Mouse (Mus musculus) forebrain, embryonic 14.5 days (tissue): ENCODE data around the gene Misp. TPM values are rescaled to one million over a fixed set of nuclear protein-coding genes. Genes with fewer than 3 reads are reported as not detected.

Source experiments
- ATAC-seq: fragments of 200-750 bp; cut with Nextera tagmentation; 2 replicates; pipeline ENCODE4 v1.8.0; 2017; ENCODE audit warnings: mild to moderate bottlenecking, moderate library complexity
- DNase-seq: peaks from one replicate; pipeline ENCODE4 v3.0.0-alpha.2; 2015; ENCODE audit warnings: low spot score
- H3K27ac ChIP-seq: fragments of 300-500 bp; sonication (generic); 2 replicates; pipeline ENCODE4 v1.5.1; 2014; ENCODE audit warnings: low read depth, mild to moderate bottlenecking, control low read depth, low read length, moderate library complexity
- H3K27me3 ChIP-seq: fragments of 300-500 bp; sonication (generic); replicated peaks from 2 replicates; pipeline ENCODE4 v1.6.1; 2014; ENCODE audit warnings: low read length, control low read depth, mixed read lengths; ENCODE audit not compliant: control insufficient read depth, insufficient read depth
- H3K36me3 ChIP-seq: fragments of 300-500 bp; sonication (generic); 2 replicates; pipeline ENCODE4 v1.6.1; 2014; ENCODE audit warnings: low read length, control low read depth; ENCODE audit not compliant: control insufficient read depth, insufficient read depth
- H3K4me1 ChIP-seq: fragments of 300-500 bp; sonication (generic); 2 replicates; pipeline ENCODE4 v1.6.1; 2014; ENCODE audit warnings: antibody characterized with exemption, low read length, control low read depth; ENCODE audit not compliant: control insufficient read depth, insufficient read depth
- H3K4me2 ChIP-seq: fragments of 300-500 bp; sonication (generic); 2 replicates; pipeline ENCODE4 v1.6.1; 2014; ENCODE audit warnings: mild to moderate bottlenecking, control low read depth, low read length
- H3K4me3 ChIP-seq: fragments of 300-500 bp; sonication (generic); 2 replicates; pipeline ENCODE4 v1.5.1; 2014; ENCODE audit warnings: low read depth, low read length, control low read depth
- H3K9ac ChIP-seq: fragments of 300-500 bp; sonication (generic); 2 replicates; pipeline ENCODE4 v1.6.1; 2014; ENCODE audit warnings: mild to moderate bottlenecking, low read length, control low read depth, moderate library complexity
- H3K9me3 ChIP-seq: fragments of 300-500 bp; sonication (generic); replicated peaks from 2 replicates; pipeline ENCODE4 v1.6.1; 2016; ENCODE audit warnings: low read length, control low read depth, mixed read lengths; ENCODE audit not compliant: control insufficient read depth
- WGBS: fragments of 180-500 bp; shearing (Covaris S2); extraction: QIAGEN DNeasy Blood & Tissue Kit; methylation state at CpG from one replicate; pipeline ENCODE4 v1.1.7; 2014; 5-methylcytosine and 5-hydroxymethylcytosine counted together
- polyA plus RNA-seq: library from polyadenylated mRNA; unstranded; fragments of >200 nt; fragmentation: Nextera tagmentation; extraction: Ambion mirVana; gene quantifications from 2 replicates; pipeline ENCODE4 v1.2.1, GENCODE M21; 2014

The Misp gene
- polyA plus RNA-seq, 1 experiment from 2014 or later = 0.41 TPM

- Histone ChIP-seq H3K4me2 (no peak overlapping the region), H3K4me1 (peaks cover 4% of the 10 kb centered on the region; the same call in 1 of the 2 replicates), H3K27me3 (no peaks in the 10 kb centered on the region), H3K27ac (peak overlapping the region; percentile 39; the same call in 1 of the 2 replicates), H3K9me3 (no peaks in the 10 kb centered on the region), H3K4me3 (no peak overlapping the region), H3K36me3 (peaks cover 87% of the 10 kb centered on the region), H3K9ac (peak overlapping the region; percentile 25; the same call in 1 of the 2 replicates)
- ATAC-seq = peak; percentile 45
- WGBS = 63% methylated on average over 10 of the region's 10 CpGs
- no peak for DNase-seq
Measured at GRCm38 (mm10) chr10:79864351-79865188, 43.8 kb downstream of the Misp start.

DNA sequence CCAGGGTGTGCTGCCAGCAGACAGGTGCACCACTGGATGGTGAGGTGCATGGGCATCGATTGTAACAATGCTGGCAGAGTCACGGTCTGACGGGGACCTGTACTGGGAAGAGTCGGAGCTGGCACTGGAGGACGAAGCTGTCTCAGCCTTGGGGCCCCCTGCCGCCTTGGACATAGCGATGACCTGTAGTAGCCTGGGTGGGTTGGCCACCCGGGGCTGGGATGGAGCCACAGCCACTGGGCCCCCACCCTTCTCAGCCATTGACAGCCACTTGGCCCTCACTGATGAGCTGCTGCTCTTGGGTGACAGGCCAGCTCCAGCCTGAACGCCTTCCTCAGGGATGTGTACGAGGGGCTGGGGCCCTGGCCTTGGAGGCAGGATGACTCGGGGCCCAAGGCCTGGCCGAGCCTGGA lies 44.4 kb downstream of the Misp start:
- 77% methylated on average over 12 of the region's 12 CpGs for WGBS
- H3K9me3 ChIP-seq = no peaks in the 10 kb centered on the region
- ATAC-seq (peak; percentile 13; the same call in 1 of the 2 replicates), DNase-seq (no peak)
- H3K27me3 ChIP-seq = no peaks in the 10 kb centered on the region
- peaks cover 87% of the 10 kb centered on the region for H3K36me3 ChIP-seq
- H3K4me3 ChIP-seq = no peak overlapping the region
- no peak overlapping the region for H3K4me2 ChIP-seq
- peaks cover 4% of the 10 kb centered on the region; the same call in 1 of the 2 replicates for H3K4me1 ChIP-seq
- peak overlapping the region; percentile 39; the same call in 1 of the 2 replicates for H3K27ac ChIP-seq
- peak overlapping the region; percentile 25; the same call in 1 of the 2 replicates for H3K9ac ChIP-seq

DNA sequence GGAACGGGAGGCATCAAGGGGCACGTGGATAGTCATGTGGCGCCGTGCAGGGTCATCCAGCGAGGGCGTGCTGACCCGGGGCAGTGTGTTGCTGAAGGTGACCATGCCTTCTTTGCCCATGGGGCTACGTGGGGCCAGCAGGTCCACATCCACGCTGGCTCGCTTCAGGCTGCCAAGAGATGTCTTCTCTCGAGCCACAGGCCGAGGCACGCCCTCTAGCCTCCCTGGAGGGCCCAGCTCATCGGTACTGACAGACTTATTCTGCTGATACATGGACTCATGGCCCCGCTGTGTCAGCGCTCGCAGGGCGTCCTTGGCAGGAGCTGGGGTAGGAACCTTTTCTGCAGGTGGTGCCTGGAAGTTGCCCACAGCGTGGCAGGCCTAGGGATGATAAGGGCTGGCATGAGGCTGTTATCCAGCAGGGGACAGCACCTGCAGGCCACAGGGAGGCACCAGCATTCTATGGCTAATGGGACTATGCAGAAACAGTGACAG lies 45.1 kb downstream of the Misp start:
- H3K4me2 ChIP-seq = no peak overlapping the region
- DNase-seq (no peak), ATAC-seq (no peak)
- no peaks in the 10 kb centered on the region for H3K9me3 ChIP-seq
- no peak overlapping the region for H3K4me3 ChIP-seq
- H3K27me3 ChIP-seq = no peaks in the 10 kb centered on the region
- H3K4me1 ChIP-seq = peaks cover 4% of the 10 kb centered on the region; the same call in 1 of the 2 replicates
- peak overlapping the region; percentile 39; the same call in 1 of the 2 replicates for H3K27ac ChIP-seq
- 76% methylated on average over 19 of the region's 19 CpGs for WGBS
- no peak overlapping the region for H3K9ac ChIP-seq
- H3K36me3 ChIP-seq = peaks cover 84% of the 10 kb centered on the region

GRCm38 (mm10) chr10:79866601-79867000 lies 45.8 kb downstream of the Misp start:
- no peak overlapping the region for H3K9ac ChIP-seq
- no peak overlapping the region for H3K4me2 ChIP-seq
- DNase-seq = no peak
- H3K27me3 ChIP-seq = no peaks in the 10 kb centered on the region
- ATAC-seq = no peak
- H3K27ac ChIP-seq = 0 out of 2 replicates have a peak overlapping the region, but pooled peaks have one; percentile 4
- peaks cover 4% of the 10 kb centered on the region for H3K4me1 ChIP-seq
- WGBS = 83% methylated on average over 11 of the region's 11 CpGs
- H3K4me3 ChIP-seq = no peak overlapping the region
- H3K36me3 ChIP-seq = peaks cover 84% of the 10 kb centered on the region
- no peaks in the 10 kb centered on the region for H3K9me3 ChIP-seq

DNA sequence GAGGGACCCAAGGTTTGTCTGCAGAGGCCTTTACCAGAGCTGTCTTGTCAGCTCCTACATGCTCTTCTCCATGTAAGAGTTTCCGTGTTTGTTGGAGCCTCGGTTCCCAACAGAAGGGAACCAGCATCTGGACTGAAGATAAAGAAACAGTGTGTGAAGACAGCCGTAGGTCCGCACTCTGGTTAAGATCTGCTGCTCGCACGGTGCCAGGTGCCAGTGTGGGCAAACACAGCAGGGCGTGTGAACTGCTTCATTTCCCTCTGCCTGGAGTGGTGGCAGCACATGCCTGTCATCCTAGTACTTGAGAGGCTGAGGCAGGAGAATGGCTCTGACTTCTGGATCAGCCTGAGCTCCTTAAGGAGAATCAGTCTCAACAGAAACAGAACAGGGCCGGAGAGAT lies 51.1 kb downstream of the Misp start:
- no peak overlapping the region for H3K27ac ChIP-seq
- DNase-seq = no peak
- H3K4me3 ChIP-seq = peak overlapping the region; percentile 5; the same call in 1 of the 2 replicates
- ATAC-seq = no peak
- H3K4me2 ChIP-seq = peak overlapping the region; percentile 74
- 70% methylated on average over 8 of the region's 8 CpGs for WGBS
- H3K9me3 ChIP-seq = no peaks in the 10 kb centered on the region
- peaks cover 40% of the 10 kb centered on the region for H3K36me3 ChIP-seq
- no peaks in the 10 kb centered on the region for H3K27me3 ChIP-seq
- H3K4me1 ChIP-seq = peaks cover 17% of the 10 kb centered on the region
- 0 out of 2 replicates have a peak overlapping the region, but pooled peaks have one; percentile 17 for H3K9ac ChIP-seq

- Histone ChIP-seq H3K9ac (peak overlapping the region; percentile 98), H3K4me3 (peak overlapping the region; percentile 85), H3K27ac (peak overlapping the region; percentile 97; the same call in 1 of the 2 replicates), H3K4me2 (peak overlapping the region; percentile 74), H3K4me1 (peaks cover 17% of the 10 kb centered on the region), H3K9me3 (no peaks in the 10 kb centered on the region), H3K27me3 (no peaks in the 10 kb centered on the region), H3K36me3 (peaks cover 31% of the 10 kb centered on the region)
- no peak for DNase-seq
- no peak for ATAC-seq
- 48% methylated on average over 3 of the region's 3 CpGs for WGBS
Measured at GRCm38 (mm10) chr10:79872862-79873261, 52.1 kb downstream of the Misp start.

DNA sequence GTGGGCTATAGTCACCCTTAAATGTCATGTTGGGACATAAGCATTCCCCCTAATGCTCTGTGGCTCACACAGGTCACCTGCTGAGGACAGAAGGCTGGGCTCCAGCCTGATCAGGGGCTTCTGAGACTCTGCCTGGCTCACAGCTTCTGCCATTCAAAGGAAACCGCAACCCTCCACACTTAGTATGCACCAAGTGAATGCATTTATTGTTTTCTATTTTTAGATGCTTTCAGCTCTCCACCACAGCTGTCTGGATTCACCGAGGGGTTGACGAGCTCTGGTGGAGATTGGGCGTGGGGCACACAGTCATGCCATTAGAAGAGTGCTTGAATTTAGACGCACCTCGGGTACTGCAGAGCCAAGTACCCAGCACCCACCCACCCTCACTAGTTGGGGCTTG lies 52.5 kb downstream of the Misp start:
- ATAC-seq = peak; percentile 10; the same call in 1 of the 2 replicates
- peak overlapping the region; percentile 85 for H3K4me3 ChIP-seq
- peaks cover 31% of the 10 kb centered on the region for H3K36me3 ChIP-seq
- peak overlapping the region; percentile 97 for H3K27ac ChIP-seq
- peak overlapping the region; percentile 74 for H3K4me2 ChIP-seq
- H3K27me3 ChIP-seq = no peaks in the 10 kb centered on the region
- peak; percentile 61 for DNase-seq
- whole genome bisulfite sequencing = 2% methylated on average over 6 of the region's 6 CpGs
- H3K9ac ChIP-seq = peak overlapping the region; percentile 98
- peaks cover 17% of the 10 kb centered on the region for H3K4me1 ChIP-seq
- no peaks in the 10 kb centered on the region for H3K9me3 ChIP-seq

DNA sequence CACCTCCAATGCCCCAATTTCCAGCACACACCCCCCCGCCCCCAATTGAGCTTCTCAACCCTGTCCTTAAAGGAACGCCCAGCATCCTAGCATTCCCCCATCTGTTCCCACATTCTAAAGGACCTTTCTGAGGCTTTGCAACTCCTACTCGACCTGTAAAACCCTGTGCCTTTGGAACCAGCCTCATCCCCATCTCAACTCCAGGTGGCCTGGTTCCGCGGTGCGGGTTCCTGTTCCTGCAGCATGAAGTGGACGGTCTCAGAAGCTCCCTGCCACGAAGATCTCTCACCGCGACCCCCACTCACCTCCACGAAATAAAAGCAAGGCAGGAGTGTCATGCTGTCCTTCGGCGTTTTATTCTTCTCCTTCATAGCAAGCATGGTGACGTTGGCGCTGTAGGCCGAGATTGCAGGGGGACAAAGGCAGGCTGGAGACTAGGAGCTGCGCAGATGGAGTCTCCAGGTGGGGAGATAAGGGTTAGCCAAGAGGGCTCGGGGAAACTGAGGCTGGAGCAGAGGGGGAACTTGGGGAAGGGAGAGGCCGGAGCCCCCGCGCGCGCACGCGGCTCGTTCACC lies 53.0 kb downstream of the Misp start:
- H3K27ac ChIP-seq = peak overlapping the region; percentile 97
- peak overlapping the region; percentile 85 for H3K4me3 ChIP-seq
- H3K4me2 ChIP-seq = peak overlapping the region; percentile 74
- H3K9ac ChIP-seq = peak overlapping the region; percentile 98
- H3K4me1 ChIP-seq = peaks cover 17% of the 10 kb centered on the region
- peaks cover 29% of the 10 kb centered on the region for H3K36me3 ChIP-seq
- H3K27me3 ChIP-seq = no peaks in the 10 kb centered on the region
- H3K9me3 ChIP-seq = no peaks in the 10 kb centered on the region
- ATAC-seq = peak; percentile 54
- WGBS = under 1% methylated on average over 26 of the region's 26 CpGs
- peak; percentile 46 for DNase-seq
